Mouse (Mus musculus): ENCODE measurements around the gene Krtap4-6. TPM values are rescaled to one million over a fixed set of nuclear protein-coding genes. Genes with fewer than 3 reads are reported as not detected.
"Not testable (repeated sequence)": the region's sequence is repeated elsewhere in the genome, so short reads cannot be mapped to it uniquely, and the experiment has no call there.

The Krtap4-6 gene
- total RNA-seq (2014; fragmentation: Nextera tagmentation) (not detected in 2 replicates), total RNA-seq (2017) (0.12 TPM in 1 of 2 replicates, not detected in the other), polyA plus RNA-seq (2012) (not detected in 2 replicates)

GRCm38 (mm10) chr11:99665860-99666259 lies at the start of gene Krtap4-6:
Krtap4-6 (minus strand) TSS chr11:99665960.
- Histone ChIP-seq H3K4me3 (ENCODE audit: low read depth, low read length) (no peak within 1 kb of the TSS), H3K27me3 (ENCODE audit: insufficient read depth, low read length) (no peaks in the 10 kb centered on the region), H3K9me3 (replicated peaks) (peaks cover 19% of the 10 kb centered on the region), H3K4me1 (ENCODE audit: insufficient read depth, low read depth, low read length) (no peaks in the 10 kb centered on the region), H3K36me3 (replicated peaks) (no peaks in the 10 kb centered on the region)
- TF ChIP-seq TAL1 (conservative IDR thresholded peaks at IDR 0.05; ENCODE audit: low read depth, low read length), result no peak
- no peak for TF ChIP-seq GATA1 (IDR thresholded peaks at IDR 0.05; ENCODE audit: borderline replicate concordance, low read length)
- TF ChIP-seq POLR2AphosphoS5 (IDR thresholded peaks at IDR 0.05; ENCODE audit: insufficient replicate concordance, low read depth, low read length), result no peak
- DNase-seq (ENCODE audit: low spot score), result no peak
- ATAC-seq (ENCODE audit: extremely low read depth, insufficient number of reproducible peaks, low FRiP score, poor library complexity, severe bottlenecking), result no peak

GRCm38 (mm10) chr11:99690463-99690862 lies 24.7 kb upstream of the Krtap4-6 start, which contains the start of gene Gm14190:
Gm14190 (minus strand) TSS chr11:99690740.
- ATAC-seq (ENCODE audit: extremely low read depth, insufficient number of reproducible peaks, low FRiP score, poor library complexity, severe bottlenecking) (no peak), DNase-seq (ENCODE audit: low spot score) (no peak)
- TF ChIP-seq TAL1 (conservative IDR thresholded peaks at IDR 0.05; ENCODE audit: low read depth, low read length), result no peak
- TF ChIP-seq CTCF (IDR thresholded peaks at IDR 0.05; ENCODE audit: low read depth, low read length), result no peak
- TF ChIP-seq GATA1 (IDR thresholded peaks at IDR 0.05; ENCODE audit: borderline replicate concordance, low read length), result no peak
- TF ChIP-seq GATA2 (IDR thresholded peaks at IDR 0.05; ENCODE audit: borderline replicate concordance, low read depth, low read length), result no peak
- TF ChIP-seq POLR2AphosphoS5 (IDR thresholded peaks at IDR 0.05; ENCODE audit: insufficient replicate concordance, low read depth, low read length), result no peak
- Histone ChIP-seq H3K27me3 (ENCODE audit: insufficient read depth, low read length) (no peaks in the 10 kb centered on the region), H3K4me3 (ENCODE audit: low read depth, low read length) (no peak within 1 kb of the TSS), H3K4me1 (ENCODE audit: insufficient read depth, low read depth, low read length) (no peaks in the 10 kb centered on the region), H3K36me3 (replicated peaks) (no peaks in the 10 kb centered on the region), H3K9me3 (replicated peaks) (peaks cover 5% of the 10 kb centered on the region)

DNA sequence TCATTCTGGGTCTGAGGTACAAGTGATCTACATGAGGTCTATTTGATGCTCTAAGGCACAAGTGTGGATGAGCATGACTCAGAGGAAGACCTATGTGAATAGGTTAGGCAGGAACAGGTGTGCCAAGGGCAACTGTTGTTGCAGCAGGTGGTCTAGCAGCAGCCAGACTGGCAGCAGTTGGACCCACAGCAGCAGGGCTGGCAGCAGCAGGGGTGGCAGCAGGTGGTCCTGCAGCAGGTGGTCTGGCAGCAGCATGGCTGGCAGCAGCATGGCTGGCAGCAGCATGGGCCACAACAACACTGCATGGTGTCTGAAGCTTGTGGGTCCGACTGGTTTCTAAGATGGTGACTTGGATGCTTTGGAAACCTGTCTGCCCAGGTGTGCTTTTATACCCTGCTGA lies 19.5 kb upstream of the Krtap4-6 start:
- not testable (repeated sequence) for H3K4me1 ChIP-seq (ENCODE audit: insufficient read depth, low read depth, low read length); H3K27me3 ChIP-seq (ENCODE audit: insufficient read depth, low read length); ATAC-seq (ENCODE audit: extremely low read depth, insufficient number of reproducible peaks, low FRiP score, poor library complexity, severe bottlenecking); H3K36me3 ChIP-seq (replicated peaks); H3K4me3 ChIP-seq (ENCODE audit: low read depth, low read length); DNase-seq (ENCODE audit: low spot score)
- H3K9me3 ChIP-seq (replicated peaks), result peaks cover 11% of the 10 kb centered on the region

DNA sequence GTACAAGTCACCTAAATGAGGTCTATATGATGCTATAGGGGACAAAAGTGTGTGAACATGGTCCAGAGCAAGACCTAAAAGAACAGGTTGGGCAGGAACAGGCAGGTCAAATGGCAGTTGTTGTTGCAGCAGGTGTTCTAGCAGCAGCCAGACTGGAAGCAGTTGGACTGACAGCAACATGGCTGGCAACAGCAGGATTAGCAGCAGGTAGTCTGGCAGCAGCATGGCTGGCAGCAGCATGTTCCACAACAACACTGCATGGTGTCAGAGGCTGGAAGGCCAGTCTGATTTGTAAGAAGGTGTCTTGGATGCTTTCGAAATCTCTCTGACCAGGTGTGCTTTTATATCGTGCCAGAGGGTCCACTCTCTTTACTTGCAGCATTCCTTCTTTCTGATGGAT lies 17.7 kb upstream of the Krtap4-6 start:
- Histone ChIP-seq H3K4me1 (ENCODE audit: insufficient read depth, low read depth, low read length) (no peaks in the 10 kb centered on the region), H3K36me3 (replicated peaks) (no peaks in the 10 kb centered on the region), H3K27me3 (ENCODE audit: insufficient read depth, low read length) (no peaks in the 10 kb centered on the region), H3K4me3 (ENCODE audit: low read depth, low read length) (no peak overlapping the region), H3K9me3 (replicated peaks) (peaks cover 18% of the 10 kb centered on the region)
- ATAC-seq (ENCODE audit: extremely low read depth, insufficient number of reproducible peaks, low FRiP score, poor library complexity, severe bottlenecking) (no peak), DNase-seq (ENCODE audit: low spot score) (no peak)
- TF ChIP-seq POLR2AphosphoS5 (IDR thresholded peaks at IDR 0.05; ENCODE audit: insufficient replicate concordance, low read depth, low read length) (no peak), CTCF (IDR thresholded peaks at IDR 0.05; ENCODE audit: low read depth, low read length) (no peak), GATA1 (IDR thresholded peaks at IDR 0.05; ENCODE audit: borderline replicate concordance, low read length) (no peak), GATA2 (IDR thresholded peaks at IDR 0.05; ENCODE audit: borderline replicate concordance, low read depth, low read length) (no peak), TAL1 (conservative IDR thresholded peaks at IDR 0.05; ENCODE audit: low read depth, low read length) (no peak)

DNA sequence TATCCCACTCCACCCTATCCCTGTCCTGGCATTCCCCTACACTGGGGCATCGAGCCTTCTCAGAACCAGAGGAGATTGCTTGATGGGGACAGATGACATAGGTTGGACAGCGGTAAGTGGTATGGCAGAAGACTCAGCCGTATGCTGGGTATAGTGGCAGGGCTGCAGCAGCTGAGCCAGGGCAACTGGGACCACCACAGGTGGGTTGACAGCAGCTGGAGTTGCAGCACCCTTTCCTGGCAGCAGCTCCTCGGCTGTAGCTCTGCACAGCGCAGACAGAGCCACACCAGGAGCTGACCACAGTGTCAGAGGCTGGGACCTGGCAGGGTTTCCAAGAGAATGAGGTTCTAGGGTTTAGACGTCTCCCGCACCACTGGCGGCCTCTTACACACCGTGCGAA lies 3.0 kb downstream of the Krtap4-6 start:
- no peak for DNase-seq (ENCODE audit: low spot score)
- Histone ChIP-seq H3K9me3 (replicated peaks) (peaks cover 30% of the 10 kb centered on the region), H3K36me3 (replicated peaks) (no peaks in the 10 kb centered on the region), H3K4me1 (ENCODE audit: insufficient read depth, low read depth, low read length) (no peaks in the 10 kb centered on the region), H3K27me3 (ENCODE audit: insufficient read depth, low read length) (no peaks in the 10 kb centered on the region), H3K4me3 (ENCODE audit: low read depth, low read length) (no peak overlapping the region)
- TF ChIP-seq POLR2AphosphoS5 (IDR thresholded peaks at IDR 0.05; ENCODE audit: insufficient replicate concordance, low read depth, low read length) (no peak), GATA2 (IDR thresholded peaks at IDR 0.05; ENCODE audit: borderline replicate concordance, low read depth, low read length) (no peak), CTCF (IDR thresholded peaks at IDR 0.05; ENCODE audit: low read depth, low read length) (no peak), GATA1 (IDR thresholded peaks at IDR 0.05; ENCODE audit: borderline replicate concordance, low read length) (no peak), TAL1 (conservative IDR thresholded peaks at IDR 0.05; ENCODE audit: low read depth, low read length) (no peak)
- ATAC-seq (ENCODE audit: extremely low read depth, insufficient number of reproducible peaks, low FRiP score, poor library complexity, severe bottlenecking), result no peak

- DNase-seq (ENCODE audit: low spot score) (no peak), ATAC-seq (ENCODE audit: extremely low read depth, insufficient number of reproducible peaks, low FRiP score, poor library complexity, severe bottlenecking) (no peak)
- no peak overlapping the region for H3K4me3 ChIP-seq (ENCODE audit: low read depth, low read length)
- no peaks in the 10 kb centered on the region for H3K27me3 ChIP-seq (ENCODE audit: insufficient read depth, low read length)
- H3K4me1 ChIP-seq (ENCODE audit: insufficient read depth, low read depth, low read length), result no peaks in the 10 kb centered on the region
- no peaks in the 10 kb centered on the region for H3K36me3 ChIP-seq (replicated peaks)
- TF ChIP-seq GATA1 (IDR thresholded peaks at IDR 0.05; ENCODE audit: borderline replicate concordance, low read length), result no peak
- H3K9me3 ChIP-seq (replicated peaks), result peaks cover 28% of the 10 kb centered on the region
Observed at GRCm38 (mm10) chr11:99659256-99659655, 6.5 kb downstream of the Krtap4-6 start.

- H3K4me1 ChIP-seq (ENCODE audit: insufficient read depth, low read depth, low read length); H3K36me3 ChIP-seq (replicated peaks); H3K27me3 ChIP-seq (ENCODE audit: insufficient read depth, low read length); ATAC-seq (ENCODE audit: extremely low read depth, insufficient number of reproducible peaks, low FRiP score, poor library complexity, severe bottlenecking); DNase-seq (ENCODE audit: low spot score); H3K4me3 ChIP-seq (ENCODE audit: low read depth, low read length): not testable (repeated sequence)
- H3K9me3 ChIP-seq (replicated peaks), result peaks cover 25% of the 10 kb centered on the region
Observed at GRCm38 (mm10) chr11:99658467-99659010, 7.2 kb downstream of the Krtap4-6 start, which contains the start of gene Gm11563. Gm11563 (minus strand) TSS chr11:99658960.

All from G1E (cell line).